Mouse (Mus musculus) kidney, embryonic 16.5 days (tissue): ENCODE measurements at regions not wholly inside any gene's neighbourhood (a gene's known extent, or its start where the extent isn't known, plus 50 kb on each side); places are given as distances from the start of the nearest gene placed in this dataset.

Experiments
- ATAC-seq: fragments of 200-750 bp; cut with Nextera tagmentation; 2 replicates; pipeline ENCODE4 v1.8.0; 2017; ENCODE audit warnings: moderate TSS enrichment; ENCODE audit not compliant: low FRiP score, low TSS enrichment
- H3K27ac ChIP-seq: fragments of 300-500 bp; sonication (generic); 2 replicates; pipeline ENCODE4 v1.5.1; 2014; ENCODE audit warnings: low read length
- H3K27me3 ChIP-seq: fragments of 300-500 bp; sonication (generic); 2 replicates; pipeline ENCODE4 v1.6.1; 2014; ENCODE audit warnings: low read length, control low read depth, mixed read lengths; ENCODE audit not compliant: insufficient read depth
- H3K36me3 ChIP-seq: fragments of 300-500 bp; sonication (generic); 2 replicates; pipeline ENCODE4 v1.6.1; 2014; ENCODE audit warnings: low read length, control low read depth, mixed read lengths; ENCODE audit not compliant: insufficient read depth
- H3K4me1 ChIP-seq: fragments of 300-500 bp; sonication (generic); 2 replicates; pipeline ENCODE4 v1.6.1; 2014; ENCODE audit warnings: low read length, control low read depth, mixed read lengths; ENCODE audit not compliant: insufficient read depth
- H3K4me2 ChIP-seq: fragments of 300-500 bp; sonication (generic); replicated peaks from 2 replicates; pipeline ENCODE4 v1.6.1; 2014; ENCODE audit warnings: low read depth, low read length
- H3K4me3 ChIP-seq: fragments of 300-500 bp; sonication (generic); 2 replicates; pipeline ENCODE4 v1.5.1; 2014; ENCODE audit warnings: mild to moderate bottlenecking, low read length
- H3K9ac ChIP-seq: fragments of 300-500 bp; sonication (generic); replicated peaks from 2 replicates; pipeline ENCODE4 v1.6.1; 2014; ENCODE audit warnings: low read length
- H3K9me3 ChIP-seq: fragments of 300-500 bp; sonication (generic); 2 replicates; pipeline ENCODE4 v1.6.1; 2016; ENCODE audit warnings: low read length, control low read depth
- WGBS: fragments of 180-500 bp; shearing (Covaris S2); extraction: QIAGEN DNeasy Blood & Tissue Kit; methylation state at CpG from one replicate; pipeline ENCODE4 v1.1.7; 2014; 5-methylcytosine and 5-hydroxymethylcytosine counted together

GRCm38 (mm10) chr13:54877656-54878055 lies 71.6 kb upstream of the Unc5a start:
- no peak overlapping the region for H3K4me3 ChIP-seq
- WGBS, result 84% methylated on average over 8 of the region's 8 CpGs
- no peaks in the 10 kb centered on the region for H3K4me1 ChIP-seq
- no peaks in the 10 kb centered on the region for H3K9me3 ChIP-seq
- no peak for ATAC-seq
- no peak overlapping the region for H3K4me2 ChIP-seq
- H3K36me3 ChIP-seq, result no peaks in the 10 kb centered on the region
- peaks cover 32% of the 10 kb centered on the region for H3K27me3 ChIP-seq
- H3K27ac ChIP-seq, result no peak overlapping the region
- H3K9ac ChIP-seq, result no peak overlapping the region

- H3K4me3 ChIP-seq, result no peak overlapping the region
- H3K27me3 ChIP-seq, result peaks cover 18% of the 10 kb centered on the region
- H3K4me2 ChIP-seq, result no peak overlapping the region
- H3K36me3 ChIP-seq, result no peaks in the 10 kb centered on the region
- no peaks in the 10 kb centered on the region for H3K4me1 ChIP-seq
- no peak overlapping the region for H3K9ac ChIP-seq
- no peak for ATAC-seq
- no peak overlapping the region for H3K27ac ChIP-seq
- no peaks in the 10 kb centered on the region for H3K9me3 ChIP-seq
- 70% methylated on average over 5 of the region's 5 CpGs for WGBS
Measured at GRCm38 (mm10) chr13:54879325-54879724, 69.9 kb upstream of the Unc5a start.

- Histone ChIP-seq H3K9me3 (no peaks in the 10 kb centered on the region), H3K36me3 (no peaks in the 10 kb centered on the region), H3K4me3 (no peak overlapping the region), H3K9ac (no peak overlapping the region), H3K27me3 (peaks cover 9% of the 10 kb centered on the region), H3K27ac (no peak overlapping the region), H3K4me1 (peaks cover 2% of the 10 kb centered on the region; the same call in 1 of the 2 replicates), H3K4me2 (no peak overlapping the region)
- WGBS, result 56% methylated on average over 2 of the region's 2 CpGs
- no peak for ATAC-seq
Measured at GRCm38 (mm10) chr13:54880204-54880603, 69.0 kb upstream of the Unc5a start.

- Histone ChIP-seq H3K27ac (no peak overlapping the region), H3K4me2 (no peak overlapping the region), H3K9ac (no peak overlapping the region), H3K4me1 (peaks cover 4% of the 10 kb centered on the region; the same call in 1 of the 2 replicates), H3K36me3 (no peaks in the 10 kb centered on the region), H3K27me3 (peaks cover 12% of the 10 kb centered on the region; the same call in 1 of the 2 replicates), H3K4me3 (no peak overlapping the region), H3K9me3 (no peaks in the 10 kb centered on the region)
- WGBS, result 58% methylated on average over 9 of the region's 9 CpGs
- no peak for ATAC-seq
Measured at GRCm38 (mm10) chr13:54882781-54883180, 66.4 kb upstream of the Unc5a start.

- H3K9me3 ChIP-seq, result no peaks in the 10 kb centered on the region
- no peak overlapping the region for H3K4me2 ChIP-seq
- no peaks in the 10 kb centered on the region for H3K36me3 ChIP-seq
- peaks cover 12% of the 10 kb centered on the region; the same call in 1 of the 2 replicates for H3K27me3 ChIP-seq
- no peak overlapping the region for H3K27ac ChIP-seq
- H3K9ac ChIP-seq, result no peak overlapping the region
- peaks cover 4% of the 10 kb centered on the region; the same call in 1 of the 2 replicates for H3K4me1 ChIP-seq
- no peak overlapping the region for H3K4me3 ChIP-seq
- ATAC-seq, result peak; percentile 67; the same call in 1 of the 2 replicates
- 52% methylated on average over 17 of the region's 17 CpGs for WGBS
Measured at GRCm38 (mm10) chr13:54883748-54884708, 65.2 kb upstream of the Unc5a start.

- Histone ChIP-seq H3K4me2 (no peak overlapping the region), H3K36me3 (no peaks in the 10 kb centered on the region), H3K27me3 (peaks cover 12% of the 10 kb centered on the region; the same call in 1 of the 2 replicates), H3K4me3 (no peak overlapping the region), H3K9me3 (no peaks in the 10 kb centered on the region), H3K4me1 (peaks cover 4% of the 10 kb centered on the region; the same call in 1 of the 2 replicates), H3K27ac (no peak overlapping the region), H3K9ac (no peak overlapping the region)
- peak; percentile 42; the same call in 1 of the 2 replicates for ATAC-seq
- WGBS, result 23% methylated on average over 14 of the region's 14 CpGs
Measured at GRCm38 (mm10) chr13:54884709-54885460, 64.3 kb upstream of the Unc5a start.

GRCm38 (mm10) chr13:54887366-54887921 lies 61.8 kb upstream of the Unc5a start:
- no peak for ATAC-seq
- Histone ChIP-seq H3K27ac (no peak overlapping the region), H3K4me3 (peak overlapping the region; percentile 1; the same call in 1 of the 2 replicates), H3K4me1 (peaks cover 4% of the 10 kb centered on the region; the same call in 1 of the 2 replicates), H3K4me2 (peak overlapping the region; percentile 39), H3K27me3 (peaks cover 12% of the 10 kb centered on the region; the same call in 1 of the 2 replicates), H3K36me3 (no peaks in the 10 kb centered on the region), H3K9ac (no peak overlapping the region), H3K9me3 (no peaks in the 10 kb centered on the region)
- WGBS, result 17% methylated on average over 18 of the region's 18 CpGs

- Histone ChIP-seq H3K4me2 (no peak overlapping the region; the same call in 1 of the 2 replicates), H3K27me3 (peaks cover 12% of the 10 kb centered on the region; the same call in 1 of the 2 replicates), H3K36me3 (no peaks in the 10 kb centered on the region), H3K9me3 (no peaks in the 10 kb centered on the region), H3K4me1 (peaks cover 4% of the 10 kb centered on the region; the same call in 1 of the 2 replicates), H3K9ac (no peak overlapping the region), H3K27ac (no peak overlapping the region), H3K4me3 (no peak overlapping the region)
- WGBS, result 61% methylated on average over 5 of the region's 5 CpGs
- no peak for ATAC-seq
Measured at GRCm38 (mm10) chr13:54888021-54888420, 61.2 kb upstream of the Unc5a start.

- no peaks in the 10 kb centered on the region for H3K9me3 ChIP-seq
- no peaks in the 10 kb centered on the region for H3K36me3 ChIP-seq
- no peak overlapping the region for H3K4me3 ChIP-seq
- H3K27me3 ChIP-seq, result peaks cover 12% of the 10 kb centered on the region; the same call in 1 of the 2 replicates
- H3K9ac ChIP-seq, result no peak overlapping the region
- H3K4me2 ChIP-seq, result no peak overlapping the region
- H3K27ac ChIP-seq, result no peak overlapping the region
- no peak for ATAC-seq
- 78% methylated on average over 8 of the region's 8 CpGs for WGBS
- H3K4me1 ChIP-seq, result peaks cover 4% of the 10 kb centered on the region; the same call in 1 of the 2 replicates
Measured at GRCm38 (mm10) chr13:54889684-54890399, 59.4 kb upstream of the Unc5a start.
